Mouse (Mus musculus) adrenal gland, postnatal 36 days (tissue): ENCODE measurements around the gene Bag5. TPM values are rescaled to one million over a fixed set of nuclear protein-coding genes. Genes with fewer than 3 reads are reported as not detected.
A peak's percentile ranks its signal among the peaks of the same experiment; 100 is the strongest.
"Not testable (repeated sequence)": the region's sequence is repeated elsewhere in the genome, so short reads cannot be mapped to it uniquely, and the experiment has no call there.

Source experiments
- DNase-seq, 2 experiments: peaks; one replicate each; pipeline ENCODE4 v3.0.0; 2021; ENCODE audit warnings: mixed read lengths in 1 of 2
- total RNA-seq, 2 experiments: library from RNA; stranded (reverse); gene quantifications; 2 replicates each; pipeline ENCODE4 v1.2.3; 2021

The Bag5 gene
- total RNA-seq, 2 experiments from 2014 or later: 37.2 to 39.8 TPM

DNA sequence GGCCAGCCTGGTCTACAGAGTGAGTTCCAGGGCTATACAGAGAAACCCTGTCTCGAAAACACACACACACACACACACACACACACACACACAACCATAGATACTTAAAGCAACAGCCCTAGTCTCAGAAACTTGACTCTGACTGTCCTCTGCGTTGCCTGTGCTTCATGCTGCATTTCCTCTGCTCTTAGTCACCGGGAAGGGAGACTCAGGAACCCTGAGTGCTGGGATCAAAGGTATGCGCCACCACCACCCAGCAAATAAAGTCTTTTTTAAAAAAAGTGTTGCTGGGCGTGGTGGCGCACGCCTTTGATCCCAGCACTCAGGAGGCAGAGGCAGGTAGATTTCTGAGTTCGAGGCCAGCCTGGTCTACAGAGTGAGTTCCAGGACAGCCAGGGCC is 23.6 kb upstream of the Bag5 start:
- DNase-seq: not testable (repeated sequence)

DNA sequence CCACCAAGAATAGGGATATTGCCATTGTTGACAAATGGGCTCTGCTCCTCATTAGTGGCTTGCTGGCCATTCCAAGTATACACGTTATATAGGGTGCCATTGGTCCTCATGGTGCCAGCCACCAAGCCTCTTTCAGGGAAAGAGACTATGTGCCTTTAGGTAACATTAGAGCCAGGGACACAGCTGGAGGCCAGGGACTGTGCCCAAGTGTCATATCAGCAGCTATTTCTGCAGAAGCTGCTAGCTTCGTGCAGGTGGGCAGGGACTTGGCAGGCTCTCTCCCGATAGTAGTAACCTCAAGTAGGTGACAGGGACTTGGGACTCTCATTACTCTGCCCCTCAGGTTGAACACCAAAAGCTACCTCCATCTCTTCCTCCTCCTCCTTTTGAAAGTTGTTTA is 21.9 kb upstream of the Bag5 start:
- DNase-seq: no peak

DNA sequence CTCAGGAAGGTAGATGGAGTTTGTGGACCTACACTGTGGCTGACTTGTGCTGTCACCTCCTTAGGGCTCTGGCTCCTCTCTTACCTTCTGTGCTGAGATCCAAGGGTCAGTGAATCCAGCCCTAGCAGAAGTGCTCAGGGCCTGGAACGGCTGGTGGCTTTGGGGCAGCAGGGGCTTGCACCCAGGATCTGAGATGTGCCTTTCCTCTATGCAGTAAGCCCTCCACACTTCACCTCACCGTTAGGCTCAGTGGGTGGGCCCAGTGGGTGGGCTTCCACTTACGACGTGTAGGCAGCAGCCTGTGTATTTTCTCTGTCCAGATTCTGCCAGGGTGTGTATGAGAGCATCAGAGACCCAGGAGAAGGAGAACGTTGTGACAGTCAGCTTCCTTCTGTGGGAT is 19.9 kb upstream of the Bag5 start:
- no peak for DNase-seq

DNA sequence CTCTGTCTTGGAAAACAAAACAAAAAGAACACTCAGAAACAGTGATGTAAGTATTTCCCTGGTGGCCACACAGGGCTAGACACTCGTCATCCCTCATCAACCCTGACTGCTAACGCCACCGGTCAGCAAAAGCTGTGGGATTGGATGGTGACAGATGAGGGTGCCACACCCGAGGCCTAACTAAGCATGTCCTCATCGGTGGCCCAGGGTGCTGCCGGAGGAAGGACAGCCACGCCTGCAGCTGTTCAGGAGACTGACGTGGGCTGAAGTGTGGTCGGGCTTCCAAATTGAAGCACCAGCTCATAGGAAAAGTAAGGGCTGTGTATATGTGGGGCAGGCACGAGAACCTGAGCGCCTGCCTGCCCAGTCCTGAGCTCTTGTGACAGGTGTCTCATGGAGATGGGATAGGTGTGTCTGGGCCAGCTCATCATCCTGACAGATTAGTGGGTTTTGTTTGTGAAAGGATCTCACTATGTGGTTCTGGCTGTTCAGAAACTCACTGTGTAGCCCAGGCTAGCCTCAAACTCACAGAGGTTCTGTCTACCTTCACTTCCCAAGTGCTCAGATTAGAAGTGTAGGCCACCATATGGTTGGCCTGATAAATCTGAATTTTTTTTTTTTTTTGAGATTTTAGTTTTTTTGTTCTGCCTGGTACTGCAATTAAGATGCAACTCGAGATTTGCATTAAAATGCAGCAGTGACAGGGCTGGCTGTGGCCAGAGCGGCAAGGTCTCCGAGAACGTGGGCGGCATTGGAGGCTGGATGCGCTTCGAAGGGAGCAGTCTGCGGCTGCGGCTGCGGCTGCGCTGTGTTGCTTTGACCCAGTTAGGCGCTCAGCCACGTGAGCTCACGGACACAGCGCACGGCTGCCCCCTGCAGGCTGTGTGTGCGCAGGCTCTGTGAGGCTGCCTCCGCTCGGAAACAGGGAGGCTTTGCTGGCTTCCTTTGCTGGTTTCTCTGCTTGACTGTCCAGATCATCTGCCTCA is 19.1 kb upstream of the Bag5 start:
- DNase-seq: peak; percentile 91 to 95

DNA sequence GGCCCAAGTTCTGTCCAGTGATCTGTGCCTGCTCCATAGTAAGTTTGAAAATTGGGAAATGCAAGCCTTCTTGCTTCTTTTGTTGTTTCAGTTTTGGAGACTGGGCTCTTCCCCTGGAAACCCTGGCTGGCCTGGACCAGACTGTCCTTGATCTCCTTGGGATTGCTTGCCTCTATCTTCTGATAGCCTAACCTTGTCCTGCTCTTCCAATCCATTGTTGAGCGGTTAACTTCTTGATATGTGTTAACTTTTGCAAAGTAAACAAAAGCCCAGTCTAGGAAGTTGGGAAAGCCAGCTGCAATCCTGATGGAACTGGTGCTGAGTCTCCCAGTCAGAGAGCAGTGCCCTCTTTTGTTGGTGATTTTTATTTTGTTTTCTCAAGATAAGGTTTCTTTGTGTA is 14.9 kb upstream of the Bag5 start:
- DNase-seq: no peak

DNA sequence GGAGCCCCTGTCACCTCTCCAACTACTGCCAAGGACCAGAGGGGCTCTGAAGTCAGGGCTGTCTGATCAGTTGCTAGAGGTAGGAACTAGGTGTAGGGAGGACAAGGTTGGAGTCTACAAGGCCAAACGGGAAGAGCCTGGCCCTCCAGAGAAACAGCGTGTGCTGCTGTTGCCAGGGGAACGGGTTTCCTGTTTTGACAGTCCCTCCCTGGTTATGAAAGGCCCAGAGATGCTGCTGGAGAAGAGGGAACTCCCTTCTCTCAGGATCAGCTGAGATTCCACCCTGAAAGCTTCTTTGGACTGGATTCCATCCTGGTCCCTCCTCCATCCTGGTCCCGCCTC is 13.0 kb upstream of the Bag5 start:
- peak; percentile 23 to 48 for DNase-seq

DNA sequence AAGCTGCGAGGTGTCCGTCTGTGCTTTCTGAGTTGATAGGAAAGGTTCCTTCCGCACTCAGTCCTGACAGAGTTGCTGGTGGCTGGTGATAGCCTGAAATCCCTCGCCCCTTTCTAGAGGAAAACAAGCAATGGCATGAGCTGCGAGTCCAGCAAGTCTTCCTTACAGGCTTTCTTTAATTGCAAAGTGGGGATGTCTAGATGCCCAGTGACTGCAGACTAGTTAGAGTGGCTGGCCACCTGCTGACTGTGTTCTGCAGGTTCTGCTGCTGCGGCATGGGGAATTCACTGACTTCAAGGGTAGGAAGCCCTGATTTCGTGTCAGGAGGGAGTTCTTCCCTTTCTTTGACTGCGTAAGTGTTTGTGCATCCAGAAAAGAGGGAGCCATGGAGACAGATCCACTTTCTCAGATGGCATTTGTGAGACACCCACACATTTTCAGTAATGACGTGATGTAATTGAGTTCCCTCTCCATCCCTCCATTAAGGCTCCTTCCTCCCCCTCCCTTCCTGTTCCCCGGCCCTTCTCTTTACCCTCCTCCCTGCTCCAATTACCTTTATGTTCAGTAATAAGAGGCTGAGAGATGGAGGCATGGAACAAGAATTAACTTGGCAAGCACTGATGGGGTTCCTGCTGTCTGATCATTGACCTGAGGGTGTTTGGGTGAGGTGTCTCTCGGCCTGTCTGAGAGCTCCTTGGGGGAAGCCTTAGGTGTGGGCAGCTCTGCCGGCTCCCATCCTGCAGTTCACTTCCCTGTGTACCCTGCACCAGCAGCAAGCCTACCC is 12.5 kb upstream of the Bag5 start:
- no peak for DNase-seq

DNA sequence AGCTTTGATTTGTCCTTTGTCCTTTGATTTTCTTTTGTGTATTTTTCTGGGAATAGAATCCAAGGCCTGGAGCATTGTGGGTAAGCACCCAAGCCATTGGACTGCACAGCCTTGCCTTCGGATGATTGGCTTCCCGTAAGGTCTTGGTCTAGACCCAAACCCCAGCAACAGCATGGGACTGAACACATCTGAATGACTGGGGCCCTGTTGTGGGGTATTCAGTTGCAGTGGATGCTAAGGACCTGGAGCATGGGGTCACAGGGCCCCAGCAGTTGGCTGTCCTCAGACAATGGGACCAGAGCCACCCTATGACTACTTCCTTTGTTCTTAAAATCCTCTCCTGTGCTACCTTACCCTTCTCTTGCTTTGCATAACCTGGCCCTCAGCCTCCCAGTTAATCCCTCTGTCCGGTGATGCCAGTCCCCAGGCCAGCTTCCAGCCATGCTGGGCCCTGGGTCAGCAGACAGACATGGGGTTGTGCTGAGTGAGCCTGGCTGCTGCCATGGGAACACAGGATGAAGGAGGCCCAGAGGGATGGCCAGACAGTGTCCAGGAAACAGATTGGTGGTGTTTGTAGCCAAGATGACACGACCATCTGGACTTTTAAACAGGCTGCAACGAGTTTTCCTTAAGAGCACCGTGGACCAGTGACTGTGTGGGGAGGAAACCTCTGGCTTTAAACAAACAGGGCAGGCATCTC is 11.7 kb upstream of the Bag5 start:
- DNase-seq: no peak

DNA sequence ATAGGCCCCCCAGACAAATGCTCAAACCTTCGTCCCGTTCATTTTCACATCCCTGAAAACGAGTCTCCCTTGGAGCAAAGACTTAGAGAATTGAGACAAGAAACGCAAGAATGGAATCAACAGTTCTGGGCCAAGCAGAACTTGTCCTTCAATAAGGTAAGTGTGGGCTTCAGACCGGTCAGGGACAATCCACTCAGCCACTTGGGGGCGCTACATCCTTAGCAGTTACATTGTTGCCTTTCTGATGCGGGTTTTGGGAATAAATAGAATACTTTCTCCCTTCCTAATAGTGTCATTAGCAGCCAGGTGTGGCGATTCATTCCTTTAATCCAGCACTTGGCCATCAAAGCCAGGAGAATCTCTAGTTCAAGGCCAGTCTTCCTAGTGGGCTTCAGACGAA is 9.6 kb upstream of the Bag5 start:
- peak; percentile 46 to 60 for DNase-seq

DNA sequence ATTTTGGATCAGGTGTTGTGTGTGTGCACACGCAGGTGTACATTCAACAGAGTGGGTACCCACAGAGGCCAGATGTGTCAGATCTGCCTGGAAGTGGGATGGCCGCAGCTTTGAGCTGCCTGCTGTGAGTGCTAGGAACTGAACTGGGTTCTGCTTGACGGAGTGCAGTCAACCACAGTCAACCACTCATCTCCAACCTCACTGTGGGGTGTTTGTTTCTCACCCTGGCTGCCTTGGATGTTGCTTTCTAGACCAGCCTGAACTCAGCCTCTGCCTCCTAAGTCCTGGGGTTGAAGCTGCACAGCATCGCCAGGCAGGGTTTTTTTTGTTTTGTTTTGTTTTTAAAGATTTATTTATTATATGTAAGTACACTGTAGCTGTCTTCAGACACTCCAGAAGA is 7.2 kb upstream of the Bag5 start:
- DNase-seq: no peak

DNA sequence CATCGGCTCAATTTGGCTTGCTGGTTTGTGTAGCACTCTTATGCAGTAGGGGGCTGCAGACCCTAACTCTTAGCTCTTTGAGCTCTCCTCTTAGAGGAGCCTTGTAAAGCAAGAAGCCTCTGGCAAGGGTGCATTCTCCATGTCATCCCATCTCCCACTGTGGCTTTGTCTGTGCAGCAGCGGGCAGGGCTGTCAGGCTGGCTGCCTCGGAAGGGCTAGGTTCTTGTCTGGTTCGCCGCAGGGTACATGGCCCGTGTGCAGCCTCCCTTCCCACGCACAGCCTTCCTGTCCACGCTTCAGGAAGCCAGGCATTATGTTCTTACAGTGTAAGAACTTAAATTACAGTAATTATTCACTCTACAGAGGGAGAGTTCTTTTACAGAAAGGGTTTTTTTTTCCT is 5.6 kb upstream of the Bag5 start:
- no peak for DNase-seq

DNA sequence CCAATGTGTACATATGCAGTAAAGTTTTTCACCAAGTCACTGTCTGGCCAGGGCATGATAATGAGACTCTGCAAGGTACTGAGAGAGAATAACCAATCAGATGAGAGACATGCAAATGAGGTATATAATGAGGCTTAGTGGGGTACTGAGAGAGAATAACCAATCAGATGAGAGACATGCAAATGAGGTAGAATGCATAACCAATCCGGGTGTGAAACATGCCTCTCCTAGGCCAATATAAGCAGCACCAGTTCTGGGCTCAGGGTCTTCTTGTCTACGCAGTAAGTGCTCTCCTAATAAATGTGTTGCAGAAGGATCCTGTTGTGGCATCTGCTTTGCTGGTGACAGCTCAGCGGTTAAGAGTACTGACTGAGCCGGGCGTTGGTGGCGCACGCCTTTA is 3.4 kb upstream of the Bag5 start:
- no peak for DNase-seq

DNA sequence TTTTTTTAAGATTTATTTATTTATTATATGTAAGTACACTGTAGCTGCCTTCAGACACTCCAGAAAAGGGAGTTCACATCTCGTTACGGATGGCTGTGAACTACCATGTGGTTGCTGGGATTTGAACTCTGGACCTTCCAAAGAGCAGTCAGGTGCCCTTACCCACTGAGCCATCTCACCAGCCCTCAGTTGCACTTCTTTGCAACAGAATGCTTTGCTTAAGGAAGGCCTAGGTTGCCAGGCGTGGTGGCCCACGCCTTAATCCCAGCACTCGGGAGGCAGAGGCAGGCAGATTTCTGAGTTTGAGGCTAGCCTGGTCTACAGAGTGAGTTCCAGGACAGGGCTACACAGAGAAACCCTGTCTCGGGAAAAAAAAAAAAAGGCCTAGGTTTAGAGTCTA is 823 bp upstream of the Bag5 start:
- not testable (repeated sequence) for DNase-seq

DNA sequence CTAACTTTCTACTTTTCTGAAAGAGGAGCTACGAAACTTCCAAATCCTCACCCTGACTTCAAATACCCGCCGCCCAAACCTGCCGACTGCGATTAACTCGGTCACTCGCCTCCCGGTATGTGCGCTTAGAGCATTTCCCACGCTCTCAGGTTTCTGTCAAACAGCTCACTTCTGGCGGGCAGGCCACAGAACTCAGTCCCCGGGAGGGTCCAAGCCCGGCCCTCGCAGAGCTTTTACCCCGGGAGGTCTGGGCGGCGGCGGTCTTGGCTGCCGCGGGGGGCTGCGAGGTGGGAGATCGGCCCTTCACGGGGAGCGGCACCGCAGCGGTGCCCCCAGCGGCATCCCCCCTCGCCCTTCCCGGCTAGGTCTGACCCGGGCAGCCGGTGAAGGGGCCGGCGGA is 581 bp downstream of the Bag5 start:
- DNase-seq: peak in 1 of 2 experiments; percentile 36

DNA sequence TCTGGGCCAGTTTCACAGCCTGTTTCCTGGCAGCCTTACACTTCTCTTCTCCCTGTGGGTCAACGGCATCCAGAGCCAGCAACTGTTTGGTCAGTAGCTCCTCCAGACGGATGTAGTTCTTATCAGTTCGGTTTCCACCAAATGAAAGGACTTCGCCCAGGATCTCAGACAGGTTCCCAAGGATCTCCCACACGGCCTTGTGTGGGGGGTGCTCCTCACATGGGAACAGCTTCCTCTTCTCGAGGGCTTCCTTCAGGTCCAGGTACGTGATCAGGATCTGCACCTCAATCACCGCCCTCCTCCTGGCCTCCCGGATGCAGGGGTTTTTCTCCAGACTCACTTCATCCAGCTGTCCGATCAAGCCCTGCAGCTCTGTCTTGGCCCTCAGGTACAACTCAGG is 3.0 kb downstream of the Bag5 start:
- DNase-seq: no peak

DNA sequence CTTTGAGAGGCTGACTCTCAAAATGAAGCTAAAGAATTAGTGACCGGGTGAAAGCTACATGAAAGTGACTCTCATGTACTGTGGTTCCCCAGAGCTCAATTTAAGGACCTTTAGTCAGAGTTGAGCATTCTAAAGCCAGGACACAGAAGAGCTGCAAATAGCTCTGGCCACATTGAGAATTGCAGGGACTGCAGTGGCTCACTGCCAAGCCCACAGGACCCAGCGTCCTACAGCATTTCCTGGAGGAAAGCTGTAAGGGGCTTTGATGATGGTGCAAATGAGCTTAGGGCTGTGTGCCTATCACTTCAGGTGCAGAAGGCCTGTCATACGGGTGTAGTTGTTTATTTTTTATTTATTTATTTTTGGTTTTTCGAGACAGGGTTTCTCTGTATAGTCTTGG is 4.9 kb downstream of the Bag5 start:
- DNase-seq: no peak

DNA sequence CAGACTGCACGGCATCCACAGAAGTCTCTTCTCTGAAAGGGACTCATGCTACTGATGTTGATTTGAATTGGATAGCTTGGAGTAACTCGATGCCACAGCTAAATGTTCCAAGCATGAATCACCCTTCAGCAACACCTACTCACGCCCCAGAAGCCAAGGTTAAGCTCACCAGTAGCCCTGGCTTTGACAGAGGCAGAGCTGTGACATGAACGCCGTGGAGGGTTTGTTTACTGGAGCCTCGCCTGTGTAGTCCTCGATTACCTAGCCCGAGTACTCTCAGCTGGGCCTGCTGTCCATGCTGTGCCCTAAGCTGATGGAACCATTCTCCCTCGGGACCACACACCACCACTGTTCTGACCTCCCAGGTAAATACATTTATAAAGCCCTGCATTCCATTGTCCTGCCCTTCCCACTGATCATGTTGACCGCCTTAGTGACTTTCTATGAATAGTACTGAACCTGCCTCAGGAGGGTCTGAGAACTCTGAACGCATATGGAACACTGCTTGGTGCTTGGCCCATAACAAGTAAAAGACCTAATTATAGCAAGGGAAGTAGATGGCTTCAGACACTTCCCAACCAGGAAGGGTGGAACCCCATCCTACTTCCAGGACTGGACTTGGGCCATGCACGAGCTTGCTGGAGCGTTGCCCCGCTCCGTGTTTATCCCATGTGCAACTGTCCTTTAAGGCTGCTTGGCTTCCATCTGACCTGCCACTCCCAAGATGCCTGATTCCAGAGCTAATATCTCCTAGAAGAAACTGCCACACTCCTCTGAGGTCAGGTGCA is 7.7 kb downstream of the Bag5 start:
- peak; percentile 64 to 69 for DNase-seq

DNA sequence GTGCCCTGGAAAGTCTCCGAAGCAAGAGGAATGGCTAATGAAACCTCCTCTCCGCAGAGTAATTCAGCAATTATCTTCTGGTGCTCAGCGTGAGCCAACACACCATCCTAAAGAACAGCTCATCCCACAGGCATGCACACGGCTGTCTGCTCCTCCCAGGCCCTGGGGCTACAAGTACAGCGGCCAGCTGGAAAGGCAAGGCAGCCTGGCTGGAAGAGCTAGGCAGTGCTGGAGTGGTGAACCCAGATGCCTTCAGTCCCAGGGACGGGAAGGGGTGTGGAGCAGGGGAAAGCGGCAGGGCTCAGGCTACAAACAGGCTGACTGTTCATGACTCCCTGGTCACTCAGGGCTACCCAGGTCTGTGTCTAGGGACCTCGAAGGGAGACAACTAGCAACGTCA is 8.4 kb downstream of the Bag5 start:
- peak; percentile 55 to 65 for DNase-seq

DNA sequence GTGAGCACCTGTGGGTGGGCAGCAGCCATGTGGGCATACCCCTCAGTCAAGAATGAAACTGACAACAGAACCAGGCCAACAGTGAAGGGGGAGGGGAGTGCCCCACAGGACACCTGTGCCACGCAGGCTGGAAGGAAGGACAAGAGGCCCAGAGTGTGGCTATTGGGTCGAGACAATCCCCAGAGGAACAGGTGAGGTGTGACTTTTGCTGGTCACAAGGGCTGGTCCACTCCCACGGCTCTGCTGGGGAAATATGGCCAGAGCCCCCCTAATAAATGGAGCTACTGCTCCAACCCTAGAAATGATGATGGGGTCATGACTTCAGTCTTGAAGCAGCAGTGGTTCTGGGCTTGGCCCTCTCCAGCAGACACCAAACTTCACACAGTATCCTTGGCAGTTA is 9.8 kb downstream of the Bag5 start:
- DNase-seq: no peak

DNA sequence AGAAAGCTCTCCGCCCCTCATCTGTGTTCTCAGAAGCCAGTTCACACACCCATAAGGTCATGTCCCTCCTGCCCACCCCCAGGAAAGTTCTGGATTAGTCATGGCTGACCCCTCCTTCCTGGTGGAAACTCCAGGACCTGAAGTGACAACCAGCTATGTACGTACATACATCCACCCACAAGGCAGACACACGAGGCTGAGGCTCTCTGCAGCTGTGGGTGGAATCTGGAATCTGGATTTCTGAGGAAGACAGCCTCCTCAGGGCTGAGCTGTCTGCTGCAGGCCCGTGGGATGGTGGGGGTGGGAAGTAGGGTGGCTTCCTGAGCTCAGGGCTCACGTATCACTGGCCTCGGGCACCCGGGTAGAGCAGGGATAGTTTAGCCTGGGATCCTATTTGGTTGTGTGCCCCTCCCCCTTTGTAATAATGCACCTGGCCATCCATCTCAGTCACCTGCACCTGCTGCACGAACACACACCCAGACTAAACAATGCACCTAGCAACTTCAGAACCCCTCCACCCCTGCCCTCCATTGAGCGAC is 12.1 kb downstream of the Bag5 start:
- DNase-seq: no peak

DNA sequence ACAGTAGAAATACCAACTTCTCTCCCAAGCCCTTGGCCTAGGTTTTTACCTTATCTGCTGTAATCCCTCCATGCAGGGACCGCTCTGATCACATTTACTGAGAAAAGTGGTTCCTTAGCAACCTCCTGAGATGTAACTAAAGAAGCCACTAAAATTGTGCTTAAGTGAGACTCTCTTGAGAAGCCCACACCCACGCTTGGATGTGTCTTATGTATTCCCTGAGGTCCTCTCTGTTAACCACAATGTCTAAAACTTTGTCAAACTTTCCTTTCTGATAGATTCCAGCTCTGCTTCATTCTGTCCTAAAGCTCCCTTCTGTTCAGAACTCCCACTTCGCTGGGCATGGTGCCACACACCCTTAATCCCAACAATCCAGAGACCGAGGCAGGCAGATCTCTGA is 13.5 kb downstream of the Bag5 start:
- DNase-seq: no peak
